Mouse (Mus musculus) liver, embryonic 13.5 days (tissue): Measurements from ENCODE around the gene Stpg2. TPM values are rescaled to one million over a fixed set of nuclear protein-coding genes. Genes with fewer than 3 reads are reported as not detected.

Experiments used
- ATAC-seq: fragments of 200-750 bp; cut with Nextera tagmentation; 2 replicates; pipeline ENCODE4 v1.8.0; 2017; ENCODE audit warnings: low read depth, mild to moderate bottlenecking, moderate number of reproducible peaks, moderate library complexity
- DNase-seq: peaks from one replicate; pipeline ENCODE4 v3.0.0; 2022
- H3K27ac ChIP-seq: fragments of 300-500 bp; sonication (generic); 2 replicates; pipeline ENCODE4 v1.5.1; 2015; ENCODE audit warnings: moderate library complexity, mild to moderate bottlenecking, inconsistent platforms
- H3K27me3 ChIP-seq: fragments of 300-500 bp; sonication (generic); 2 replicates; pipeline ENCODE4 v1.6.1; 2015; ENCODE audit warnings: mild to moderate bottlenecking, inconsistent platforms
- H3K36me3 ChIP-seq: fragments of 300-500 bp; sonication (generic); 2 replicates; pipeline ENCODE4 v1.6.1; 2015; ENCODE audit warnings: mild to moderate bottlenecking, inconsistent platforms
- H3K4me1 ChIP-seq: fragments of 300-500 bp; sonication (generic); replicated peaks from 2 replicates; pipeline ENCODE4 v1.6.1; 2015; ENCODE audit warnings: inconsistent platforms
- H3K4me2 ChIP-seq: fragments of 300-500 bp; sonication (generic); 2 replicates; pipeline ENCODE4 v1.6.1; 2015; ENCODE audit warnings: inconsistent platforms, mild to moderate bottlenecking, moderate library complexity
- H3K4me3 ChIP-seq: fragments of 300-500 bp; sonication (generic); replicated peaks from 2 replicates; pipeline ENCODE4 v1.5.1; 2015; ENCODE audit warnings: mild to moderate bottlenecking, inconsistent platforms
- H3K9ac ChIP-seq: fragments of 300-500 bp; sonication (generic); 2 replicates; pipeline ENCODE4 v1.6.1; 2015; ENCODE audit warnings: mild to moderate bottlenecking, inconsistent platforms
- H3K9me3 ChIP-seq: fragments of 300-500 bp; sonication (generic); replicated peaks from 2 replicates; pipeline ENCODE4 v1.6.1; 2016; ENCODE audit warnings: inconsistent platforms
- whole genome bisulfite sequencing: fragments of 180-500 bp; shearing (Covaris S2); methylation state at CpG from one replicate; pipeline ENCODE4 v1.1.7; 2015; ENCODE audit not compliant: insufficient replicate concordance; 5-methylcytosine and 5-hydroxymethylcytosine counted together
- polyA plus RNA-seq: library from polyadenylated mRNA; unstranded; fragments of >200 nt; fragmentation: Nextera tagmentation; extraction: Ambion mirVana; gene quantifications from 2 replicates; pipeline ENCODE4 v1.2.1, GENCODE M21; 2015

Stpg2 gene
- polyA plus RNA-seq, result not detected in 2 replicates

GRCm38 (mm10) chr3:139205444-139205998 lies at the start of gene Stpg2:
Gene Stpg2, plus strand, starts transcription at chr3:139205694.
- Histone ChIP-seq H3K4me3 (peak within 1 kb of the TSS; percentile 63), H3K4me1 (peaks cover 10% of the 10 kb centered on the region), H3K9me3 (no peaks in the 10 kb centered on the region), H3K4me2 (peak within 1 kb of the TSS; percentile 76), H3K36me3 (no peaks in the 10 kb centered on the region), H3K27me3 (peaks cover 8% of the 10 kb centered on the region; the same call in 1 of the 2 replicates), H3K27ac (no peak within 1 kb of the TSS), H3K9ac (peak within 1 kb of the TSS; percentile 43; the same call in 1 of the 2 replicates)
- DNase-seq (peak; percentile 67), ATAC-seq (peak; percentile 94)
- WGBS, result 2% methylated on average over 49 of the region's 49 CpGs

- H3K9me3 ChIP-seq, result no peaks in the 10 kb centered on the region
- 16% methylated on average over 2 of the region's 2 CpGs for WGBS
Observed at GRCm38 (mm10) chr3:139162146-139162545, 43.3 kb upstream of the Stpg2 start.

GRCm38 (mm10) chr3:139162658-139163057 lies 42.8 kb upstream of the Stpg2 start:
- Histone ChIP-seq H3K36me3 (no peaks in the 10 kb centered on the region), H3K4me1 (no peaks in the 10 kb centered on the region), H3K9ac (no peak overlapping the region), H3K9me3 (no peaks in the 10 kb centered on the region), H3K27me3 (no peaks in the 10 kb centered on the region), H3K4me2 (no peak overlapping the region), H3K4me3 (no peak overlapping the region), H3K27ac (no peak overlapping the region)
- no peak for ATAC-seq
- no peak for DNase-seq
- WGBS, result 56% methylated on average over 4 of the region's 4 CpGs

More at GRCm38 (mm10) chr3:139162146-139162545, 43.3 kb upstream of the Stpg2 start:
- DNase-seq, result no peak
- Histone ChIP-seq H3K4me1 (no peaks in the 10 kb centered on the region), H3K4me2 (no peak overlapping the region), H3K4me3 (no peak overlapping the region), H3K27me3 (no peaks in the 10 kb centered on the region), H3K9ac (no peak overlapping the region), H3K36me3 (no peaks in the 10 kb centered on the region), H3K27ac (no peak overlapping the region)
- ATAC-seq, result no peak

GRCm38 (mm10) chr3:139168510-139169269 lies 36.8 kb upstream of the Stpg2 start:
- Histone ChIP-seq H3K9me3 (no peaks in the 10 kb centered on the region), H3K4me2 (no peak overlapping the region), H3K4me1 (no peaks in the 10 kb centered on the region), H3K27me3 (no peaks in the 10 kb centered on the region), H3K4me3 (no peak overlapping the region), H3K36me3 (no peaks in the 10 kb centered on the region), H3K9ac (no peak overlapping the region), H3K27ac (no peak overlapping the region)
- DNase-seq (no peak), ATAC-seq (no peak)
- 69% methylated on average over 4 of the region's 4 CpGs for WGBS

- Histone ChIP-seq H3K4me1 (no peaks in the 10 kb centered on the region), H3K4me2 (no peak overlapping the region), H3K9me3 (no peaks in the 10 kb centered on the region), H3K4me3 (no peak overlapping the region), H3K36me3 (no peaks in the 10 kb centered on the region), H3K27me3 (no peaks in the 10 kb centered on the region), H3K9ac (no peak overlapping the region), H3K27ac (no peak overlapping the region)
- 39% methylated on average over 1 of the region's 1 CpGs for WGBS
- ATAC-seq (no peak), DNase-seq (no peak)
Observed at GRCm38 (mm10) chr3:139169740-139170139, 35.8 kb upstream of the Stpg2 start.

GRCm38 (mm10) chr3:139176936-139177335 lies 28.6 kb upstream of the Stpg2 start:
- no peak for ATAC-seq
- 48% methylated on average over 1 of the region's 1 CpGs for WGBS

GRCm38 (mm10) chr3:139191541-139191940 lies 14.0 kb upstream of the Stpg2 start:
- no peak for DNase-seq
- Histone ChIP-seq H3K27me3 (no peaks in the 10 kb centered on the region), H3K4me2 (no peak overlapping the region), H3K27ac (no peak overlapping the region), H3K4me3 (no peak overlapping the region), H3K9ac (no peak overlapping the region), H3K36me3 (no peaks in the 10 kb centered on the region), H3K4me1 (no peaks in the 10 kb centered on the region), H3K9me3 (no peaks in the 10 kb centered on the region)
- 48% methylated on average over 1 of the region's 1 CpGs for WGBS
- no peak for ATAC-seq

More at GRCm38 (mm10) chr3:139176936-139177335, 28.6 kb upstream of the Stpg2 start:
- H3K27me3 ChIP-seq, result no peaks in the 10 kb centered on the region
- no peak for DNase-seq
- H3K36me3 ChIP-seq, result no peaks in the 10 kb centered on the region
- H3K27ac ChIP-seq, result no peak overlapping the region
- no peak overlapping the region for H3K9ac ChIP-seq
- no peak overlapping the region for H3K4me3 ChIP-seq
- H3K9me3 ChIP-seq, result no peaks in the 10 kb centered on the region
- no peak overlapping the region for H3K4me2 ChIP-seq
- H3K4me1 ChIP-seq, result no peaks in the 10 kb centered on the region

- H3K4me2 ChIP-seq, result no peak overlapping the region
- H3K36me3 ChIP-seq, result no peaks in the 10 kb centered on the region
- no peak overlapping the region for H3K9ac ChIP-seq
- no peak overlapping the region for H3K27ac ChIP-seq
- H3K9me3 ChIP-seq, result no peaks in the 10 kb centered on the region
- DNase-seq (no peak), ATAC-seq (no peak)
- H3K27me3 ChIP-seq, result no peaks in the 10 kb centered on the region
- H3K4me3 ChIP-seq, result no peak overlapping the region
- H3K4me1 ChIP-seq, result no peaks in the 10 kb centered on the region
Observed at GRCm38 (mm10) chr3:139193917-139194316, 11.6 kb upstream of the Stpg2 start.

- ATAC-seq (no peak), DNase-seq (no peak)
- Histone ChIP-seq H3K27me3 (peaks cover 8% of the 10 kb centered on the region; the same call in 1 of the 2 replicates), H3K4me2 (no peak overlapping the region), H3K27ac (no peak overlapping the region), H3K9ac (no peak overlapping the region), H3K9me3 (no peaks in the 10 kb centered on the region), H3K4me3 (no peak overlapping the region), H3K36me3 (no peaks in the 10 kb centered on the region), H3K4me1 (no peaks in the 10 kb centered on the region)
- WGBS, result 48% methylated on average over 3 of the region's 3 CpGs
Observed at GRCm38 (mm10) chr3:139198412-139198811, 7.1 kb upstream of the Stpg2 start.

GRCm38 (mm10) chr3:139200324-139200723 lies 5.2 kb upstream of the Stpg2 start:
- H3K4me3 ChIP-seq, result no peak overlapping the region
- no peak for DNase-seq
- no peak for ATAC-seq
- no peak overlapping the region for H3K9ac ChIP-seq
- no peaks in the 10 kb centered on the region for H3K36me3 ChIP-seq
- 62% methylated on average over 3 of the region's 3 CpGs for WGBS
- peaks cover 4% of the 10 kb centered on the region for H3K4me1 ChIP-seq
- no peaks in the 10 kb centered on the region for H3K9me3 ChIP-seq
- no peak overlapping the region for H3K4me2 ChIP-seq
- H3K27ac ChIP-seq, result no peak overlapping the region
- peaks cover 8% of the 10 kb centered on the region; the same call in 1 of the 2 replicates for H3K27me3 ChIP-seq

- no peaks in the 10 kb centered on the region for H3K27me3 ChIP-seq
- no peaks in the 10 kb centered on the region for H3K36me3 ChIP-seq
- DNase-seq (no peak), ATAC-seq (no peak)
- no peak overlapping the region for H3K9ac ChIP-seq
- no peak overlapping the region for H3K4me3 ChIP-seq
- 51% methylated on average over 9 of the region's 9 CpGs for WGBS
- no peaks in the 10 kb centered on the region for H3K9me3 ChIP-seq
- no peak overlapping the region for H3K27ac ChIP-seq
- H3K4me2 ChIP-seq, result no peak overlapping the region
- no peaks in the 10 kb centered on the region for H3K4me1 ChIP-seq
Observed at GRCm38 (mm10) chr3:139216945-139217344, 11.5 kb downstream of the Stpg2 start.

GRCm38 (mm10) chr3:139225123-139225522 lies 19.6 kb downstream of the Stpg2 start:
- DNase-seq, result no peak
- Histone ChIP-seq H3K9me3 (no peaks in the 10 kb centered on the region), H3K27ac (no peak overlapping the region), H3K36me3 (no peaks in the 10 kb centered on the region), H3K27me3 (no peaks in the 10 kb centered on the region), H3K4me1 (no peaks in the 10 kb centered on the region), H3K9ac (no peak overlapping the region), H3K4me3 (no peak overlapping the region), H3K4me2 (no peak overlapping the region)
- no peak for ATAC-seq
- WGBS, result 68% methylated on average over 3 of the region's 3 CpGs
